ENCODE assay signal across 8 mouse cellular contexts in genomic region chr16:43801791-43802307, GRCm38 (mm10). TPM values are rescaled to one million over a fixed set of nuclear protein-coding genes. Genes with fewer than 3 reads are reported as not detected.
DNase-seq lines count a peak whose midpoint lies in the region; ATAC-seq and TF ChIP-seq lines count a peak whose summit lies in the region.

No protein-coding gene starts in this region.

- no peaks in the 10 kb centered on the region for H3K4me1 ChIP-seq in G1E (ENCODE audit: insufficient read depth, low read depth, low read length)

- peak; percentile 25 for DNase-seq in G1E (ENCODE audit: low spot score)
- DNase-seq in cerebellum, adult 11-12 months = peak; percentile 33
- DNase-seq in forelimb bud, embryonic 11.5 days (ENCODE audit: low read depth, low spot score) = peak; percentile 75
- DNase-seq in layer of hippocampus, postnatal 10 days (ENCODE audit: low spot score in 2 of 2) = peak; percentile 86 to 89
- peak; percentile 80 for DNase-seq in lung, postnatal 14 days
- DNase-seq in retina, embryonic 14.5 days (ENCODE audit: low spot score) = peak; percentile 86
- DNase-seq in thymus, postnatal 4 days = peak; percentile 91

- H3K36me3 ChIP-seq in G1E (replicated peaks) = no peaks in the 10 kb centered on the region

- no peak overlapping the region for H3K4me3 ChIP-seq in G1E (ENCODE audit: low read depth, low read length)

- no peak; the same call in 1 of the 2 replicates for ATAC-seq in G1E (ENCODE audit: extremely low read depth, insufficient number of reproducible peaks, low FRiP score, poor library complexity, severe bottlenecking)
- ATAC-seq in hematopoietic stem cell, adult 5-6 weeks (replicated peaks in 1 of 2; ENCODE audit: insufficient read depth in 1 of 2, low FRiP score in 2 of 2, low TSS enrichment in 1 of 2, low read depth in 1 of 2, poor library complexity in 2 of 2, severe bottlenecking in 2 of 2) = peak; percentile 82 to 87

- peaks cover 3% of the 10 kb centered on the region; the same call in 1 of the 2 replicates for H3K27me3 ChIP-seq in G1E (ENCODE audit: insufficient read depth, low read length)

- no peaks in the 10 kb centered on the region for H3K9me3 ChIP-seq in G1E (replicated peaks)

- no peak for TF ChIP-seq CTCF in G1E (IDR thresholded peaks at IDR 0.05; ENCODE audit: low read depth, low read length)

RNA-seq across cellular contexts. Expression of gene Drd3, which starts 48.0 kb away (rescaled TPM):
- total RNA-seq in G1E (2014; fragmentation: Nextera tagmentation) (not detected in 2 replicates), G1E (2017) (not detected in 2 replicates)
- not detected in 2 replicates for polyA plus RNA-seq in G1E (2012)
- not detected in 2 replicates for total RNA-seq in hematopoietic stem cell, adult 5-6 weeks (2017)
- under 1 TPM; 0.41 to 0.54 TPM for total RNA-seq in layer of hippocampus, postnatal 10 days (2021)

Comparison
In these comparisons a context has a peak if more than half of its experiments do, and no peak if none do; other contexts are left out.
1. DNase-seq: peak in every context shown above with its lines; median percentile 91 in thymus, postnatal 4 days; 88 in layer of hippocampus, postnatal 10 days; 86 in retina, embryonic 14.5 days; 80 in lung, postnatal 14 days; 75 in forelimb bud, embryonic 11.5 days; 33 in cerebellum, adult 11-12 months; 25 in G1E.